Mouse (Mus musculus): ENCODE results near the gene Upf3b.
"Not testable (repeated sequence)": the region's sequence is repeated elsewhere in the genome, so short reads cannot be mapped to it uniquely, and the experiment has no call there.

The Upf3b gene

GRCm38 (mm10) chrX:37080345-37080744 is 29.8 kb downstream of the Upf3b start:
- not testable (repeated sequence) for DNase-seq (ENCODE audit: low read depth, low spot score)

- DNase-seq (ENCODE audit: low read depth, low spot score), result no peak
These were observed 33.5 kb downstream of the Upf3b start for GRCm38 (mm10) chrX:37076651-37077050.

- DNase-seq (ENCODE audit: low read depth, low spot score), result peak; percentile 61
These were observed 35.7 kb downstream of the Upf3b start for GRCm38 (mm10) chrX:37074262-37074892.

GRCm38 (mm10) chrX:37068766-37069165 is 41.4 kb downstream of the Upf3b start:
- no peak for DNase-seq (ENCODE audit: low read depth, low spot score)

GRCm38 (mm10) chrX:37067299-37067698 is 42.8 kb downstream of the Upf3b start:
- no peak for DNase-seq (ENCODE audit: low read depth, low spot score)

GRCm38 (mm10) chrX:37063902-37064301 is 46.2 kb downstream of the Upf3b start:
- DNase-seq (ENCODE audit: low read depth, low spot score), result no peak

GRCm38 (mm10) chrX:37048890-37049823 is 61.0 kb downstream of the Upf3b start:
- no peak for DNase-seq (ENCODE audit: low read depth, low spot score)

GRCm38 (mm10) chrX:37048066-37048889 is 61.8 kb downstream of the Upf3b start, which contains the start of gene Sowahd:
Sowahd (plus strand) TSS chrX:37048845.
- DNase-seq (ENCODE audit: low read depth, low spot score), result no peak

GRCm38 (mm10) chrX:37042726-37043125 is 67.4 kb downstream of the Upf3b start:
- peak; percentile 29 for DNase-seq (ENCODE audit: low read depth, low spot score)
